Mouse (Mus musculus) liver, postnatal 0 days (tissue): ENCODE data around the gene Myo1f.

ENCODE experiments used
- CTCF ChIP-seq: sonication (generic); IDR thresholded peaks from 2 replicates; pipeline ENCODE4 v1.5.1; 2016; ENCODE audit warnings: antibody characterized with exemption, low read depth
- EP300 ChIP-seq: IDR thresholded peaks from 2 replicates; pipeline ENCODE4 v1.6.1; 2016; ENCODE audit warnings: antibody characterized with exemption, low read depth, mild to moderate bottlenecking

DNA sequence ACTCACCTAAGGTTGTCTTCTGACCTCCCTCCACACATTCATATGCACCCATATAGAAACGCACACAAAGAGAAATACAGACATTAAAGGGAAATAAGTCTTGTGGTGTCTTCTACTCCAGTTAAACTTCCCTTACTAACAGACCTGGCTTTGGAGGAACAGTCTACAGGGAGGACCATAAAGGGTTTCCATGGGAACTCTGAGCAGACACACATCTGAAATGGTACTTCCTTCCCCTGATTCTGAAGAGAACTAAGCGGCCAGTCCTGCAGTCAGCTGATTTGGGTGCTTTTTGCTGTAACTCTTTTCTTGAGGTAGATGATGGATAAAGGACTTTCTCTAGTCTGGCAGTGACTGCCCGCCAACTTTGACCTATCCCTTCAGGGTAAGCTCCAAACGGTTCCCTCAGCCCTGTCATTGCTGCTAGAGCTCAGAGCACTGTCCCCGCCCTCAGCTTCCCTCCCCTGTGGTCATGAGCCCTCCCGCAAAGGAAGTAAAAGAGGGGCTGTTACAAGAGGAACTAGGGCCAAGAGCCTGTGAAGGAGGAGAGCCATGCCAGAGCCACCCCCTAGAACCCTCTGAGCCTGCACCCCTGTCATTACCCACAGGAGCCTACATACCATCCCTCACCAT lies at the start of gene Myo1f:
- no peak for TF ChIP-seq CTCF
- no peak for TF ChIP-seq EP300
